23 mouse cellular contexts compared by ENCODE assay signal in the genomic region with DNA sequence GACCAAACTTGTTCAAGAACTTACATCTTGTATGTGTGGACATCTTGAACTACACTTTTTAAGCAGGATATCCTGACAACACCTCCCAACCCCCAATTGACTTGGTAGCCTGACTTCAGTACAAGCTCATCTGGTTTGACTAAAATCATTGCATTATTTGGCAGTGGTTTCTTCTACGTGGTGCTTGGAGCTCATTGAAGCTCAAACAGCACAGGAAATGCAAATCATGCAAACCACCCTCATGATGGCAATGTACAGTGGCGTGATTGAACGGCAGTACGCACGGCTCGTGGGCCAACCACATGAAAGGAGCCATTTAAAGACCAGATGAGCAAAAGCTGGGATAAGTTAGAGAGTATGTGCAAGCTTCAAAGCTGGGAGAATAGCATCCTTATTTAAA.
A peak's percentile ranks its signal among the peaks of the same experiment; 100 is the strongest.
DNase-seq lines count a peak whose midpoint lies in the region; ATAC-seq and TF ChIP-seq lines count a peak whose summit lies in the region.
"Had no signal": no experiment of that assay in that cellular context is flagged by ENCODE, and none has a peak within 500 bp of the region (broad histone marks: within the 10 kb centered on the region; RNA-seq: fewer than 3 reads in every experiment).

No protein-coding gene starts in this region.

- TF ChIP-seq POLR2A in limb, embryonic 14.5 days (IDR thresholded peaks at IDR 0.05; ENCODE audit: borderline replicate concordance, extremely low read depth, insufficient read depth, insufficient read length): no peak
- no peak for TF ChIP-seq POLR2A in lung, adult 2 months (IDR thresholded peaks at IDR 0.05; ENCODE audit: borderline replicate concordance, extremely low read depth, low read depth, low read length)

- WGBS in midbrain, embryonic 11.5 days: 90% methylated on average over 6 of the region's 6 CpGs
- 87% methylated on average over 6 of the region's 6 CpGs for WGBS in midbrain, embryonic 13.5 days
- WGBS in limb, embryonic 14.5 days: 40% methylated on average over 6 of the region's 6 CpGs
- WGBS in lung, adult 2 months: 91% methylated on average over 6 of the region's 6 CpGs

- H3K4me2 ChIP-seq in midbrain, embryonic 11.5 days: no peak overlapping the region
- H3K4me2 ChIP-seq in midbrain, embryonic 13.5 days (replicated peaks): no peak overlapping the region
- H3K4me2 ChIP-seq in limb, embryonic 14.5 days (replicated peaks; ENCODE audit: low read depth, low read length, severe bottlenecking): no peak overlapping the region
- H3K4me2 ChIP-seq: forebrain, embryonic 12.5 days; heart, embryonic 12.5 days; hindbrain, embryonic 13.5 days; kidney, embryonic 15.5 days; limb, embryonic 15.5 days; liver, embryonic 15.5 days; neural tube, embryonic 15.5 days had no signal

- peak; percentile 2 for DNase-seq in midbrain, embryonic 11.5 days (ENCODE audit: low spot score, missing footprints)
- DNase-seq in CD4-positive helper T cell, adult 2 months (ENCODE audit: low read depth, low spot score): peak; percentile 72
- peak; percentile 71 for DNase-seq in T-cell, adult 2 months (ENCODE audit: low spot score)
- peak; percentile 59 for DNase-seq in limb, embryonic 14.5 days (ENCODE audit: low spot score)
- DNase-seq in lung, adult 2 months: no peak
- no peak for DNase-seq in cerebellum, postnatal 10 days
- DNase-seq in adrenal gland, postnatal 10 days: no peak
- DNase-seq: cerebellum, postnatal 14 days; heart, postnatal 14 days; kidney, postnatal 4 days; midbrain, embryonic 14.5 days; right cerebral cortex, postnatal 14 days had no signal

- no peaks in the 10 kb centered on the region for H3K4me1 ChIP-seq in midbrain, embryonic 11.5 days (ENCODE audit: control insufficient read depth, insufficient read depth, low read length)
- no peaks in the 10 kb centered on the region for H3K4me1 ChIP-seq in midbrain, embryonic 13.5 days (replicated peaks)
- no peaks in the 10 kb centered on the region for H3K4me1 ChIP-seq in limb, embryonic 14.5 days (ENCODE audit: control insufficient read depth, insufficient read depth, low read length)
- no peaks in the 10 kb centered on the region for H3K4me1 ChIP-seq in lung, adult 2 months (ENCODE audit: control insufficient read depth, insufficient read depth, low read length)
- H3K4me1 ChIP-seq: forebrain, embryonic 12.5 days; heart, embryonic 12.5 days; hindbrain, embryonic 13.5 days; kidney, embryonic 15.5 days; limb, embryonic 15.5 days; liver, embryonic 15.5 days; neural tube, embryonic 15.5 days had no signal

- no peak for TF ChIP-seq CTCF in lung, adult 2 months (IDR thresholded peaks at IDR 0.05; ENCODE audit: insufficient read depth, low read length)

- no peaks in the 10 kb centered on the region for H3K9me3 ChIP-seq in midbrain, embryonic 11.5 days (ENCODE audit: control insufficient read depth, low read length)
- H3K9me3 ChIP-seq in midbrain, embryonic 13.5 days: no peaks in the 10 kb centered on the region
- no peaks in the 10 kb centered on the region for H3K9me3 ChIP-seq in limb, embryonic 14.5 days (ENCODE audit: control insufficient read depth, low read length)
- H3K9me3 ChIP-seq: forebrain, embryonic 12.5 days; G1E; heart, embryonic 12.5 days; hindbrain, embryonic 13.5 days; kidney, embryonic 15.5 days; limb, embryonic 15.5 days; liver, embryonic 15.5 days; neural tube, embryonic 15.5 days had no signal

- no peak for ATAC-seq in midbrain, embryonic 11.5 days (ENCODE audit: low FRiP score)
- ATAC-seq in midbrain, embryonic 13.5 days: no peak
- no peak for ATAC-seq in limb, embryonic 14.5 days (ENCODE audit: low FRiP score, low read depth)
- ATAC-seq: intestine, embryonic 16.5 days; lung, postnatal 0 days had no signal

- no peak overlapping the region for H3K4me3 ChIP-seq in midbrain, embryonic 11.5 days (ENCODE audit: low read depth, low read length)
- H3K4me3 ChIP-seq in midbrain, embryonic 13.5 days (replicated peaks): no peak overlapping the region
- no peak overlapping the region for H3K4me3 ChIP-seq in limb, embryonic 14.5 days (replicated peaks; ENCODE audit: low read length)
- no peak overlapping the region for H3K4me3 ChIP-seq in lung, adult 2 months (replicated peaks; ENCODE audit: extremely low read depth, low read depth, low read length)
- H3K4me3 ChIP-seq: forebrain, embryonic 12.5 days; heart, embryonic 12.5 days; hindbrain, embryonic 13.5 days; kidney, embryonic 15.5 days; limb, embryonic 15.5 days; liver, embryonic 15.5 days; neural tube, embryonic 15.5 days had no signal

- H3K36me3 ChIP-seq in midbrain, embryonic 11.5 days (ENCODE audit: control insufficient read depth, insufficient read depth, low read length): no peaks in the 10 kb centered on the region
- no peaks in the 10 kb centered on the region for H3K36me3 ChIP-seq in midbrain, embryonic 13.5 days
- no peaks in the 10 kb centered on the region for H3K36me3 ChIP-seq in limb, embryonic 14.5 days (ENCODE audit: control insufficient read depth, insufficient read depth, low read length)
- H3K36me3 ChIP-seq: forebrain, embryonic 12.5 days; G1E; heart, embryonic 12.5 days; hindbrain, embryonic 13.5 days; kidney, embryonic 15.5 days; limb, embryonic 15.5 days; liver, embryonic 15.5 days had no signal

- no peaks in the 10 kb centered on the region for H3K27me3 ChIP-seq in midbrain, embryonic 11.5 days (ENCODE audit: control insufficient read depth, insufficient read depth, low read length)
- no peaks in the 10 kb centered on the region for H3K27me3 ChIP-seq in midbrain, embryonic 13.5 days
- no peaks in the 10 kb centered on the region for H3K27me3 ChIP-seq in limb, embryonic 14.5 days (ENCODE audit: control insufficient read depth, insufficient read depth, low read length)
- H3K27me3 ChIP-seq: forebrain, embryonic 12.5 days; heart, embryonic 12.5 days; hindbrain, embryonic 13.5 days; kidney, embryonic 15.5 days; limb, embryonic 15.5 days; liver, embryonic 15.5 days; neural tube, embryonic 15.5 days had no signal

- H3K27ac ChIP-seq in midbrain, embryonic 11.5 days (ENCODE audit: low read depth, low read length): no peak overlapping the region
- H3K27ac ChIP-seq in midbrain, embryonic 13.5 days: no peak overlapping the region
- H3K27ac ChIP-seq in limb, embryonic 14.5 days (replicated peaks; ENCODE audit: low read depth, low read length): no peak overlapping the region
- H3K27ac ChIP-seq: forebrain, embryonic 12.5 days; hindbrain, embryonic 13.5 days; kidney, embryonic 15.5 days; limb, embryonic 15.5 days; liver, embryonic 15.5 days; neural tube, embryonic 15.5 days had no signal

- no peak overlapping the region for H3K9ac ChIP-seq in midbrain, embryonic 11.5 days (ENCODE audit: low read length)
- H3K9ac ChIP-seq in midbrain, embryonic 13.5 days (replicated peaks): no peak overlapping the region
- no peak overlapping the region for H3K9ac ChIP-seq in limb, embryonic 14.5 days (ENCODE audit: low read depth, low read length, severe bottlenecking)
- H3K9ac ChIP-seq: forebrain, embryonic 12.5 days; heart, embryonic 12.5 days; hindbrain, embryonic 13.5 days; kidney, embryonic 15.5 days; limb, embryonic 15.5 days; liver, embryonic 15.5 days; neural tube, embryonic 15.5 days had no signal

Comparison
In these comparisons a context has a peak if more than half of its experiments do, and no peak if none do; other contexts are left out.
1. DNase-seq: peak in midbrain, embryonic 11.5 days (single experiment), CD4-positive helper T cell, adult 2 months (single experiment), T-cell, adult 2 months (single experiment) and limb, embryonic 14.5 days (single experiment); none in lung, adult 2 months (single experiment), cerebellum, postnatal 10 days (0 of 2) and adrenal gland, postnatal 10 days (single experiment).